Mouse (Mus musculus) gastrocnemius, adult 8-10 months (tissue): ENCODE results near the gene Arxes2. TPM values are rescaled to one million over a fixed set of nuclear protein-coding genes. Genes with fewer than 3 reads are reported as not detected.
"Not testable (repeated sequence)": the region's sequence is repeated elsewhere in the genome, so short reads cannot be mapped to it uniquely, and the experiment has no call there.

ENCODE experiments used
- DNase-seq, 2 experiments: peaks; one replicate each; pipeline ENCODE4 v3.0.0; 2022; ENCODE audit warnings: low spot score in 2 of 2
- total RNA-seq, 4 experiments: library from RNA; stranded (reverse); gene quantifications; 2 replicates each; pipeline ENCODE4 v1.2.4; 2022

Arxes2 gene
- total RNA-seq, 4 experiments from 2014 or later: 0.29 to 1.9 (median 0.82) TPM; not detected in 1

- DNase-seq: not testable (repeated sequence)
Measured at GRCm38 (mm10) chrX:136032799-136033763, 39.5 kb downstream of the Arxes2 start, which contains the start of gene Arxes1. Gene Arxes1 (plus strand): TSS chrX:136033367.

GRCm38 (mm10) chrX:136043726-136044125 is 50.1 kb downstream of the Arxes2 start:
- no peak for DNase-seq

Other genes with a start within 250 kb of the Arxes2 start
- gene Bhlhb9, start 196.2 kb upstream of the Arxes2 start, total RNA-seq: 1 to 10 TPM; 1.1 to 2.0 (median 1.5) TPM
- gene Gprasp2, start 154.8 kb upstream of the Arxes2 start, total RNA-seq: 1 to 10 TPM in 3 of 4 experiments, under 1 TPM in 1; 0.76 to 2.5 (median 1.9) TPM
- gene Arxes1, start 39.5 kb downstream of the Arxes2 start, total RNA-seq: under 1 TPM in 1 of 4 experiments, not detected in 3; 0.63 TPM
- under 1 TPM in 1 of 4 experiments, not detected in 3; 0.43 TPM for gene Bex2, start 74.4 kb downstream of the Arxes2 start, total RNA-seq
- not detected for gene Nxf3, start 91.4 kb downstream of the Arxes2 start, total RNA-seq
- gene Bex4, start 145.2 kb downstream of the Arxes2 start, total RNA-seq: not detected
- 1 to 10 TPM; 3.7 to 6.0 (median 5.1) TPM for gene Tceal8, start 178.5 kb downstream of the Arxes2 start, total RNA-seq
- gene Tceal5, start 210.1 kb downstream of the Arxes2 start, total RNA-seq: 10 to 100 TPM; 16.4 to 26.5 (median 22.0) TPM
- 10 to 100 TPM; 21.4 to 28.6 (median 23.1) TPM for gene Tceal7, start 221.0 kb downstream of the Arxes2 start, total RNA-seq
- gene Bex1, start 221.7 kb downstream of the Arxes2 start, total RNA-seq: 10 to 100 TPM; 18.0 to 35.6 (median 25.9) TPM